Mouse (Mus musculus) lung, embryonic 15.5 days (tissue): ENCODE results near the gene Hoxa2. TPM values are rescaled to one million over a fixed set of nuclear protein-coding genes. Genes with fewer than 3 reads are reported as not detected.
A peak's percentile ranks its signal among the peaks of the same experiment; 100 is the strongest.

ENCODE experiments used
- ATAC-seq: fragments of 200-750 bp; cut with Nextera tagmentation; 2 replicates; pipeline ENCODE4 v1.8.0; 2017; ENCODE audit warnings: moderate number of reproducible peaks, borderline replicate concordance; ENCODE audit not compliant: low FRiP score, low TSS enrichment; ENCODE audit errors: extremely low read depth
- H3K27ac ChIP-seq: fragments of 300-500 bp; sonication (generic); 2 replicates; pipeline ENCODE4 v1.5.1; 2015; ENCODE audit warnings: moderate library complexity, mild to moderate bottlenecking, inconsistent platforms
- H3K27me3 ChIP-seq: fragments of 300-500 bp; sonication (generic); 2 replicates; pipeline ENCODE4 v1.6.1; 2015; ENCODE audit warnings: inconsistent platforms
- H3K36me3 ChIP-seq: fragments of 300-500 bp; sonication (generic); 2 replicates; pipeline ENCODE4 v1.6.1; 2015; ENCODE audit warnings: inconsistent platforms
- H3K4me1 ChIP-seq: fragments of 300-500 bp; sonication (generic); 2 replicates; pipeline ENCODE4 v1.6.1; 2015; ENCODE audit warnings: inconsistent platforms
- H3K4me2 ChIP-seq: fragments of 300-500 bp; sonication (generic); 2 replicates; pipeline ENCODE4 v1.6.1; 2015; ENCODE audit warnings: inconsistent platforms, mild to moderate bottlenecking, moderate library complexity
- H3K4me3 ChIP-seq: fragments of 300-500 bp; sonication (generic); 2 replicates; pipeline ENCODE4 v1.5.1; 2015; ENCODE audit warnings: mild to moderate bottlenecking, inconsistent platforms
- H3K9ac ChIP-seq: fragments of 300-500 bp; sonication (generic); 2 replicates; pipeline ENCODE4 v1.6.1; 2015; ENCODE audit warnings: inconsistent platforms
- H3K9me3 ChIP-seq: fragments of 300-500 bp; sonication (generic); 2 replicates; pipeline ENCODE4 v1.6.1; 2016; ENCODE audit warnings: inconsistent platforms
- WGBS: fragments of 180-500 bp; shearing (Covaris S2); methylation state at CpG from one replicate; pipeline ENCODE4 v1.1.7; 2015; 5-methylcytosine and 5-hydroxymethylcytosine counted together
- polyA plus RNA-seq: library from polyadenylated mRNA; unstranded; fragments of >200 nt; fragmentation: Nextera tagmentation; extraction: Ambion mirVana; gene quantifications from 2 replicates; pipeline ENCODE4 v1.2.1, GENCODE M21; 2015

The Hoxa2 gene
- polyA plus RNA-seq, 1 experiment from 2014 or later: 11.4 TPM

DNA sequence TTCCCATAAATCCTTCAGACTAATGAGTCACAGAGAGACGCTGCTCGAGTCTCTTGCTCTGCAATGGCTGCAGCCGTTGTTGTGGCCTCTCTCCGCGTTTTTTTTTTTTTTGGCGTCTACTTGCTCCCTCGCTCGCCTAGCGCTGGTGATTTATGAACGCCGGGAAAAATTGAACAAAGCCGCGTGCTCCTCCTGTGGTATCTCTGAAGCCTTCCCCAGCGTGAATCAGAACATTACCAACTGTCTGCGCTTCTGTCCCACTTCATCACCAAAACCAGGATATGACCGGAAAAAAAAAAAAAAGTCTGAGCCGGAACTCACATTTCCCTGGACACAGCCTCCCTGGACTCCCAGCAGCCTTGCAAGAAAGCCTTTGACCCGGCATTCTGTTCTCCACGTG, 20.6 kb upstream of the Hoxa2 start:
- WGBS: 3% methylated on average over 19 of the region's 19 CpGs
- Histone ChIP-seq H3K4me1 (peaks cover 94% of the 10 kb centered on the region), H3K4me3 (peak overlapping the region; percentile 20; the same call in 1 of the 2 replicates), H3K36me3 (no peaks in the 10 kb centered on the region), H3K27ac (peak overlapping the region; percentile 73), H3K27me3 (peaks cover 96% of the 10 kb centered on the region), H3K9me3 (no peaks in the 10 kb centered on the region), H3K4me2 (peak overlapping the region; percentile 41), H3K9ac (no peak overlapping the region)
- no peak for ATAC-seq

DNA sequence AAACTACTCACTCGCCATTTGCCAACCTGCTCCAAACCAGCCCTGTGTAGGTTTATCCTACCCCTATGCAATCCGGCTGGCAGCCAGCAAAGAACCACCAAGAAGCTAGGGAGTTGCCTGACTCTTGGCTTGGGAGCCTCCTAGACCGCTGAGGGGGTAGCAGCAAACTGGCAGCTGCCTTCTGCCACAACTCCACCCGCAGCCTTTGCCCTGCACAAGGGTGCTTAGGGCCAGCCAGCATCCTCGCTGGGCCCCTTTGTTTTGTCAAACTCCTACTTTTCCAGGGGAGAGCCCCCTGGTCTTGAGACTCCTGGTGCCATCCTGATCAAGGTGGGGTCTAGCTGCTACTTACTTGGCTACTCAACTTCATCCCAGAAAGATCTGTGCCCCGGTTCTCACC, 20.0 kb upstream of the Hoxa2 start:
- 17% methylated on average over 6 of the region's 6 CpGs for WGBS
- Histone ChIP-seq H3K27ac (peak overlapping the region; percentile 73), H3K36me3 (no peaks in the 10 kb centered on the region), H3K9ac (no peak overlapping the region), H3K27me3 (peaks cover 92% of the 10 kb centered on the region), H3K4me2 (peak overlapping the region; percentile 41), H3K4me3 (no peak overlapping the region), H3K9me3 (no peaks in the 10 kb centered on the region), H3K4me1 (peaks cover 90% of the 10 kb centered on the region)
- no peak for ATAC-seq

DNA sequence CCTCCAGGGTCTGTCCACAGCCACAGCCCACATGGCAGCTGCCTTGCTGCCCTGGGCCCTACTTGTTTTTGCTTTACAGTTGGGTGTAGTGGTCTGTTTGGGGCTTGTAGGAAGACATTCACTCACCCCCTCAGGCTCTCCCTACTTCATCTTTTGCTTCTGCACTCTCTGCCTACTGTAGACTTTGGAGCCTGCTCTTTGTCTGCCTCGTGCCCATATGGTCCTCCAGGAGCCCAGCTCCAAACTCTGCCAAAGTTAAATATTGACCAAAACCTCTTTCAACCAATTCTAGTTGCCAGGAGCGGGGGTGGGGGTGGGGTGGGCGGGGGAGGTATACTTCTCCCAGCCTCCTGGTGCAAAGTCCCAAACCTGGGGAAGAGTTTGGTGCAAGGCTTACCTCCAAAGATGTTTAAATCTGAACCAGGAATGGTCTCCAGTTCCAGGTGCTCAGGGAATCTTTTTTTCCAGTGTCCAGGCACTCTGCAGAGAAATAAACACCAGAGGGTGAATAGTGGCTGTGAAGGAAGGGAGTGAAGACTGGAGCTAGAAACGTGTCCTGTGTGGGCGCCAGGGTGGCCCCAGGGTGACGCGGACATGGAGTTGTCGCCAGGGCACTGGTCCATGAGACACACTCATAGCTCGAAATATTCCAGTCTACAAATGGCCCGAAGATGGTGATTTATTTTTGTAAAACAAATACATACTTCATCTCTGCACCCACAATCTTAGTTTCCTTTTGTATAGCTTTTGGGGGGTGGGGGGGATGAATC, 18.9 kb upstream of the Hoxa2 start:
- no peaks in the 10 kb centered on the region for H3K9me3 ChIP-seq
- H3K4me3 ChIP-seq: no peak overlapping the region
- 19% methylated on average over 10 of the region's 10 CpGs for WGBS
- H3K4me1 ChIP-seq: peaks cover 79% of the 10 kb centered on the region
- ATAC-seq: no peak
- H3K9ac ChIP-seq: no peak overlapping the region
- peak overlapping the region; percentile 73 for H3K27ac ChIP-seq
- H3K4me2 ChIP-seq: peak overlapping the region; percentile 14; the same call in 1 of the 2 replicates
- H3K36me3 ChIP-seq: no peaks in the 10 kb centered on the region
- peaks cover 92% of the 10 kb centered on the region for H3K27me3 ChIP-seq

- no peaks in the 10 kb centered on the region for H3K36me3 ChIP-seq
- no peak overlapping the region for H3K4me3 ChIP-seq
- no peak for ATAC-seq
- H3K9me3 ChIP-seq: no peaks in the 10 kb centered on the region
- H3K9ac ChIP-seq: no peak overlapping the region
- 0 out of 2 replicates have a peak overlapping the region, but pooled peaks have one; percentile 14 for H3K4me2 ChIP-seq
- H3K27ac ChIP-seq: peak overlapping the region; percentile 73
- WGBS: 56% methylated on average over 1 of the region's 1 CpGs
- peaks cover 90% of the 10 kb centered on the region for H3K27me3 ChIP-seq
- peaks cover 73% of the 10 kb centered on the region for H3K4me1 ChIP-seq
Measured at GRCm38 (mm10) chr6:52182793-52183192, 18.2 kb upstream of the Hoxa2 start.

DNA sequence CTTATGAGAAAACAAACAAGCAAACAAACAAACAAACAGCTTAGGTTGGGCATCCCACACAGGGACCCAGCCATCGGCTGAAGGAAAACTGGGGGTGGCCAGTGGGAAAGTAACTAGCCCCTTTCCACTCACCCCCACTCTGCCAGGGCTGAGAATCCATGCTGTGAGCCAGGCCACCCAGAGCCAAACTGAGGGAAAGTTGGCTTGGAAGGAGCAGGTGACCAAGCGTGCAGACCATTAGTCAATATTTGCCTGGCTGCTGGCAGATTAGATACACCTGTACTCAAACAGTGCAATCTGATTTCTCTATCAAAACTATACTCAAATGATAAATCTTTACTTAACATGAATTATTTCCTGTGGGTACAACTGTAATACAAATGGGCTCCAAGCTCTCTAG, 17.4 kb upstream of the Hoxa2 start:
- no peaks in the 10 kb centered on the region for H3K9me3 ChIP-seq
- peaks cover 65% of the 10 kb centered on the region for H3K4me1 ChIP-seq
- no peak for ATAC-seq
- 0 out of 2 replicates have a peak overlapping the region, but pooled peaks have one; percentile 98 for H3K27ac ChIP-seq
- no peaks in the 10 kb centered on the region for H3K36me3 ChIP-seq
- H3K4me2 ChIP-seq: no peak overlapping the region
- 29% methylated on average over 2 of the region's 2 CpGs for WGBS
- H3K9ac ChIP-seq: peak overlapping the region; percentile 63; the same call in 1 of the 2 replicates
- H3K4me3 ChIP-seq: no peak overlapping the region
- peaks cover 89% of the 10 kb centered on the region for H3K27me3 ChIP-seq

GRCm38 (mm10) chr6:52180726-52181125, 16.1 kb upstream of the Hoxa2 start:
- H3K4me1 ChIP-seq: peaks cover 57% of the 10 kb centered on the region
- H3K4me2 ChIP-seq: peak overlapping the region; percentile 90
- no peaks in the 10 kb centered on the region for H3K36me3 ChIP-seq
- H3K9ac ChIP-seq: peak overlapping the region; percentile 63
- H3K27me3 ChIP-seq: peaks cover 86% of the 10 kb centered on the region
- WGBS: 22% methylated on average over 3 of the region's 3 CpGs
- no peaks in the 10 kb centered on the region for H3K9me3 ChIP-seq
- no peak for ATAC-seq
- peak overlapping the region; percentile 67 for H3K4me3 ChIP-seq
- H3K27ac ChIP-seq: peak overlapping the region; percentile 98

DNA sequence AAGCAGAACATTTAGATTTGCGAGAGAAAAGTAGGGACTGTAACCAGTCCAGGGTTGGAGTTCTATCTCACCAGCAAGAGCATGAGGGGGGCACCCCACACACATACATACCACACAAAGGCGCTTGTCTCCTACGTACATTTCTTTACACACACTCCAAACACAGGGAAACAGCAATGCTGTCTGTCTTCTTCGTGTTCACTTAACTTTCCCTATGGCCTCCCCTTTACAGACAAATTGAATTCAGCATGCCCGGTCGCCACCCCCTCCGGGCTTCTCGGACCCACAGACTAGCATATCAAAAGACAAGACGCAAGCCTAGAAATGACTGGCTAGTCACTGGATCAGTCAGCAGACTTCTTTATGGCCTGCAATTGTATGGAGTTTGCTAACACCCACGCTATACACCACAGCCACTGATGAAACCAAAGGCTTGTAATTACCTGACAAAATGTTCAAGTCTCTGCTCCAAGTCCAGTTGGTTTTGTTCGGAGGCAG, 15.6 kb upstream of the Hoxa2 start:
- H3K4me3 ChIP-seq: peak overlapping the region; percentile 67
- WGBS: 8% methylated on average over 11 of the region's 11 CpGs
- H3K9ac ChIP-seq: peak overlapping the region; percentile 63
- H3K4me2 ChIP-seq: peak overlapping the region; percentile 90
- no peak for ATAC-seq
- no peaks in the 10 kb centered on the region for H3K9me3 ChIP-seq
- no peaks in the 10 kb centered on the region for H3K36me3 ChIP-seq
- H3K4me1 ChIP-seq: peaks cover 53% of the 10 kb centered on the region
- peaks cover 85% of the 10 kb centered on the region for H3K27me3 ChIP-seq
- H3K27ac ChIP-seq: peak overlapping the region; percentile 98

DNA sequence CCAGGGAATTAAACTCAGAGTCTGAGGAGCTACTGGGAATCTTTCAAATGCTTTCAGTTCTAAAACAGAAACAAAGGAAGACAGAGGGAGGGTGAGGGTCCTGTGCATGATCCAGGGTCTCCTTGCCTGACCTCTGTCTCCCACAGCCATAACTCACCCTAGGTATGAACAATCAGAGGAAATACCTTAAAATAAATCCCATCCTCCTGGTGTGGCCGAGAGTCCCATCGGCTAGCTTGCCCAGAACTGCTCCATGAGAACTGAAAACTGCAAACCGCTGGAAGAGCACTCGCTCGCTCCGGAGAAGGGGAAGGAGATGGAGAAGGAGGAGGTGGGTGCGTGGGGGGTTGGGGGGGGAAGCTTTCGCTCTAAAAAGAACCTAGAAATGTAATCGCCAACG, 15.1 kb upstream of the Hoxa2 start:
- ATAC-seq: no peak
- Histone ChIP-seq H3K9ac (peak overlapping the region; percentile 63), H3K27me3 (peaks cover 85% of the 10 kb centered on the region), H3K4me1 (peaks cover 47% of the 10 kb centered on the region), H3K4me3 (peak overlapping the region; percentile 67), H3K36me3 (no peaks in the 10 kb centered on the region), H3K9me3 (no peaks in the 10 kb centered on the region), H3K4me2 (peak overlapping the region; percentile 90), H3K27ac (peak overlapping the region; percentile 98)
- 4% methylated on average over 10 of the region's 10 CpGs for WGBS

- Histone ChIP-seq H3K9me3 (no peaks in the 10 kb centered on the region), H3K27ac (peak overlapping the region; percentile 98), H3K36me3 (no peaks in the 10 kb centered on the region), H3K9ac (peak overlapping the region; percentile 63), H3K27me3 (peaks cover 80% of the 10 kb centered on the region), H3K4me1 (peaks cover 41% of the 10 kb centered on the region), H3K4me3 (peak overlapping the region; percentile 67), H3K4me2 (peak overlapping the region; percentile 90)
- WGBS: 8% methylated on average over 4 of the region's 4 CpGs
- ATAC-seq: no peak
Measured at GRCm38 (mm10) chr6:52178918-52179665, 14.5 kb upstream of the Hoxa2 start.

DNA sequence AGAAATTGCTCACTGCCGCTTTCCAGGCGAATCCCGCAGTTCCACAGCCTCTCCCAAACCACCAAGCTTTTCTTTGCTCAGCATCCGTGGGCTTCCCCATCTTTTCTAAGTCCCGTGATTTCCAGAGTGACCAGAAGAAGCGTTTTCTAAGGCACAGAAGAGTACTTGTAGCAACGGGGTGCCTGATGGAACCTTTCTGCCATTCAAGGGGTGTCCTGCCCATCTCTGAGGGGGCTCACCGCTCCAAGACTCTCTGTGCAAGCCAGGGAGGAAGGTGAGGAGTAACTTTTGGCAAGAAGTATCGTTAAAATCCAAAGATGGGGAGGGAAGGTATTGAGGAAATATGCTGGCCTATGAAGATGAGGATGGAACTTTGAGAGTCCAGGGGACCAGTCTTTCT, 13.2 kb upstream of the Hoxa2 start:
- ATAC-seq: no peak
- Histone ChIP-seq H3K36me3 (no peaks in the 10 kb centered on the region), H3K4me3 (peak overlapping the region; percentile 67), H3K4me2 (peak overlapping the region; percentile 90), H3K27me3 (peaks cover 78% of the 10 kb centered on the region), H3K9ac (peak overlapping the region; percentile 63), H3K9me3 (no peaks in the 10 kb centered on the region), H3K4me1 (peaks cover 30% of the 10 kb centered on the region), H3K27ac (peak overlapping the region; percentile 98)
- 3% methylated on average over 9 of the region's 9 CpGs for WGBS

GRCm38 (mm10) chr6:52177061-52177735, 12.6 kb upstream of the Hoxa2 start, which contains the start of gene 5730596B20Rik:
Gene 5730596B20Rik (plus strand): TSS chr6:52177498.
- Histone ChIP-seq H3K9me3 (no peaks in the 10 kb centered on the region), H3K27me3 (peaks cover 79% of the 10 kb centered on the region), H3K4me1 (peaks cover 30% of the 10 kb centered on the region)

More at GRCm38 (mm10) chr6:52177061-52177735, 12.6 kb upstream of the Hoxa2 start, which contains the start of gene 5730596B20Rik:
- Histone ChIP-seq H3K36me3 (no peaks in the 10 kb centered on the region), H3K27ac (peak within 1 kb of the TSS; percentile 98), H3K4me3 (peak within 1 kb of the TSS; percentile 67), H3K9ac (peak within 1 kb of the TSS; percentile 63), H3K4me2 (peak within 1 kb of the TSS; percentile 90)
- WGBS: under 1% methylated on average over 36 of the region's 36 CpGs
- peak; percentile 20; the same call in 1 of the 2 replicates for ATAC-seq
